Mouse (Mus musculus) testis, postnatal 14 days (tissue): ENCODE measurements at regions not wholly inside any gene's neighbourhood (a gene's known extent, or its start where the extent isn't known, plus 50 kb on each side); places are given as distances from the start of the nearest gene placed in this dataset.
A peak's percentile ranks its signal among the peaks of the same experiment; 100 is the strongest.

Experiments
- DNase-seq: peaks from one replicate; pipeline ENCODE4 v3.0.0; 2021; ENCODE audit warnings: low spot score

- DNase-seq, result peak; percentile 4
These were observed 828.1 kb downstream of the Gm10330 start for GRCm38 (mm10) chr12:22951956-22952355.

DNA sequence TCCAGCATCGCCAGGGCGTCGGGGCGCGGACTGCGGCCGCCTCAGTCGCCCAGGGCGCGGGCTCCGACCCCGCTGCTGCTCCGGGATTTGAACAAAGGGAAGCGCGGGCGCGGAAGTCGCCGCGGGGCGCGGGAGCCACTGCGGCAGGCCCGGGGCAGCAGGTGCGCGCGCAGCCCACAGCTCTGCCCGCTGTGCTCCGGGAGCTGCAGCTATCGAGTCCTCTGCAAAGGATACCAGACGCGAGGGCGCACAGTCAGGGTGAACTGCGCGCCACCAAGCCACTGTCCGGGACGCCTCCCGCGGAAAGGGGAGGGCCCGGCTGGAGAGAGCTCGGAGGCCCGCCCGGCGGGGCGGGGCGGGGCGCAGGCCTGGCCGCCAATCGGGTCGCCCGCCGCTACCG, 873.9 kb downstream of the Gm10330 start:
- peak; percentile 41 for DNase-seq
